Mouse (Mus musculus): ENCODE data around the gene Trdmt1. TPM values are rescaled to one million over a fixed set of nuclear protein-coding genes. Genes with fewer than 3 reads are reported as not detected.

The Trdmt1 gene
- polyA plus RNA-seq, 1 experiment, result 5.2 TPM

GRCm38 (mm10) chr2:13529253-13529933 lies 15.1 kb downstream of the Trdmt1 start:
- DNase-seq, result no peak
- no peak for TF ChIP-seq POLR2A (IDR thresholded peaks at IDR 0.05; ENCODE audit: borderline replicate concordance, insufficient read depth, low read length)
- TF ChIP-seq CTCF (IDR thresholded peaks at IDR 0.05; ENCODE audit: borderline replicate concordance, insufficient read depth, low read depth, low read length), result no peak
- 98% methylated on average over 3 of the region's 3 CpGs for WGBS
- Histone ChIP-seq H3K4me3 (replicated peaks; ENCODE audit: insufficient read depth, low read depth, low read length) (no peak overlapping the region), H3K27me3 (ENCODE audit: control insufficient read depth, insufficient read depth, low read length) (no peaks in the 10 kb centered on the region), H3K4me1 (ENCODE audit: control insufficient read depth, insufficient read depth, low read length) (peaks cover 3% of the 10 kb centered on the region; the same call in 1 of the 2 replicates), H3K27ac (ENCODE audit: insufficient read depth, low read length) (no peak overlapping the region)

GRCm38 (mm10) chr2:13527531-13527930 lies 16.9 kb downstream of the Trdmt1 start:
- no peaks in the 10 kb centered on the region for H3K27me3 ChIP-seq (ENCODE audit: control insufficient read depth, insufficient read depth, low read length)
- no peak for TF ChIP-seq POLR2A (IDR thresholded peaks at IDR 0.05; ENCODE audit: borderline replicate concordance, insufficient read depth, low read length)
- TF ChIP-seq CTCF (IDR thresholded peaks at IDR 0.05; ENCODE audit: borderline replicate concordance, insufficient read depth, low read depth, low read length), result no peak
- H3K27ac ChIP-seq (ENCODE audit: insufficient read depth, low read length), result no peak overlapping the region
- peaks cover 3% of the 10 kb centered on the region; the same call in 1 of the 2 replicates for H3K4me1 ChIP-seq (ENCODE audit: control insufficient read depth, insufficient read depth, low read length)
- 15% methylated on average over 4 of the region's 4 CpGs for WGBS
- no peak overlapping the region for H3K4me3 ChIP-seq (replicated peaks; ENCODE audit: insufficient read depth, low read depth, low read length)
- DNase-seq, result no peak

- TF ChIP-seq CTCF (IDR thresholded peaks at IDR 0.05; ENCODE audit: borderline replicate concordance, insufficient read depth, low read depth, low read length) (no peak), POLR2A (IDR thresholded peaks at IDR 0.05; ENCODE audit: borderline replicate concordance, insufficient read depth, low read length) (no peak)
- no peak for DNase-seq
- WGBS, result 39% methylated on average over 2 of the region's 2 CpGs
- no peak overlapping the region for H3K4me3 ChIP-seq (replicated peaks; ENCODE audit: insufficient read depth, low read depth, low read length)
- no peak overlapping the region for H3K27ac ChIP-seq (ENCODE audit: insufficient read depth, low read length)
- H3K4me1 ChIP-seq (ENCODE audit: control insufficient read depth, insufficient read depth, low read length), result peaks cover 3% of the 10 kb centered on the region; the same call in 1 of the 2 replicates
- H3K27me3 ChIP-seq (ENCODE audit: control insufficient read depth, insufficient read depth, low read length), result no peaks in the 10 kb centered on the region
These were observed 17.3 kb downstream of the Trdmt1 start for GRCm38 (mm10) chr2:13527125-13527524.

GRCm38 (mm10) chr2:13526205-13526604 lies 18.3 kb downstream of the Trdmt1 start:
- Histone ChIP-seq H3K27me3 (ENCODE audit: control insufficient read depth, insufficient read depth, low read length) (no peaks in the 10 kb centered on the region), H3K4me1 (ENCODE audit: control insufficient read depth, insufficient read depth, low read length) (peaks cover 3% of the 10 kb centered on the region; the same call in 1 of the 2 replicates), H3K27ac (ENCODE audit: insufficient read depth, low read length) (no peak overlapping the region), H3K4me3 (replicated peaks; ENCODE audit: insufficient read depth, low read depth, low read length) (no peak overlapping the region)
- WGBS, result 91% methylated on average over 2 of the region's 2 CpGs
- no peak for DNase-seq
- TF ChIP-seq CTCF (IDR thresholded peaks at IDR 0.05; ENCODE audit: borderline replicate concordance, insufficient read depth, low read depth, low read length), result no peak
- no peak for TF ChIP-seq POLR2A (IDR thresholded peaks at IDR 0.05; ENCODE audit: borderline replicate concordance, insufficient read depth, low read length)

GRCm38 (mm10) chr2:13523540-13524456 lies 20.7 kb downstream of the Trdmt1 start:
- no peak overlapping the region for H3K27ac ChIP-seq (ENCODE audit: insufficient read depth, low read length)
- no peak overlapping the region for H3K4me3 ChIP-seq (replicated peaks; ENCODE audit: insufficient read depth, low read depth, low read length)
- TF ChIP-seq CTCF (IDR thresholded peaks at IDR 0.05; ENCODE audit: borderline replicate concordance, insufficient read depth, low read depth, low read length), result no peak
- no peak for TF ChIP-seq POLR2A (IDR thresholded peaks at IDR 0.05; ENCODE audit: borderline replicate concordance, insufficient read depth, low read length)
- peaks cover 3% of the 10 kb centered on the region; the same call in 1 of the 2 replicates for H3K4me1 ChIP-seq (ENCODE audit: control insufficient read depth, insufficient read depth, low read length)
- no peak for DNase-seq
- WGBS, result 71% methylated on average over 8 of the region's 8 CpGs
- no peaks in the 10 kb centered on the region for H3K27me3 ChIP-seq (ENCODE audit: control insufficient read depth, insufficient read depth, low read length)

GRCm38 (mm10) chr2:13522106-13522505 lies 22.4 kb downstream of the Trdmt1 start:
- TF ChIP-seq POLR2A (IDR thresholded peaks at IDR 0.05; ENCODE audit: borderline replicate concordance, insufficient read depth, low read length) (no peak), CTCF (IDR thresholded peaks at IDR 0.05; ENCODE audit: borderline replicate concordance, insufficient read depth, low read depth, low read length) (no peak)
- 50% methylated on average over 8 of the region's 8 CpGs for WGBS
- no peak overlapping the region for H3K27ac ChIP-seq (ENCODE audit: insufficient read depth, low read length)
- H3K4me3 ChIP-seq (replicated peaks; ENCODE audit: insufficient read depth, low read depth, low read length), result no peak overlapping the region
- no peak for DNase-seq
- no peaks in the 10 kb centered on the region; the same call in 1 of the 2 replicates for H3K4me1 ChIP-seq (ENCODE audit: control insufficient read depth, insufficient read depth, low read length)
- H3K27me3 ChIP-seq (ENCODE audit: control insufficient read depth, insufficient read depth, low read length), result no peaks in the 10 kb centered on the region

GRCm38 (mm10) chr2:13514949-13515348 lies 29.5 kb downstream of the Trdmt1 start:
- no peak for TF ChIP-seq POLR2A (IDR thresholded peaks at IDR 0.05; ENCODE audit: borderline replicate concordance, insufficient read depth, low read length)
- TF ChIP-seq CTCF (IDR thresholded peaks at IDR 0.05; ENCODE audit: borderline replicate concordance, insufficient read depth, low read depth, low read length), result no peak
- DNase-seq, result no peak
- H3K27me3 ChIP-seq (ENCODE audit: control insufficient read depth, insufficient read depth, low read length), result no peaks in the 10 kb centered on the region
- no peak overlapping the region for H3K27ac ChIP-seq (ENCODE audit: insufficient read depth, low read length)
- 53% methylated on average over 4 of the region's 4 CpGs for WGBS
- H3K4me1 ChIP-seq (ENCODE audit: control insufficient read depth, insufficient read depth, low read length), result no peaks in the 10 kb centered on the region
- no peak overlapping the region for H3K4me3 ChIP-seq (replicated peaks; ENCODE audit: insufficient read depth, low read depth, low read length)

Data from cerebellum, adult 2 months (tissue).